Mouse (Mus musculus) heart, embryonic 10.5 days (tissue): ENCODE data around the gene Nudt17. TPM values are rescaled to one million over a fixed set of nuclear protein-coding genes. Genes with fewer than 3 reads are reported as not detected.
"Not testable (repeated sequence)": the region's sequence is repeated elsewhere in the genome, so short reads cannot be mapped to it uniquely, and the experiment has no call there.

Source experiments
- DNase-seq: peaks from one replicate; pipeline ENCODE4 v3.0.0-alpha.2; 2017; ENCODE audit warnings: low spot score
- H3K27ac ChIP-seq: fragments of 300-500 bp; sonication (generic); 2 replicates; pipeline ENCODE4 v1.5.1; 2016; ENCODE audit warnings: mild to moderate bottlenecking
- H3K27me3 ChIP-seq: fragments of 300-500 bp; sonication (generic); 2 replicates; pipeline ENCODE4 v1.6.1; 2016; ENCODE audit warnings: mild to moderate bottlenecking; ENCODE audit not compliant: poor library complexity, insufficient read depth, severe bottlenecking
- H3K36me3 ChIP-seq: fragments of 300-500 bp; sonication (generic); 2 replicates; pipeline ENCODE4 v1.6.1; 2016; ENCODE audit warnings: mild to moderate bottlenecking, moderate library complexity
- H3K4me1 ChIP-seq: fragments of 300-500 bp; sonication (generic); 2 replicates; pipeline ENCODE4 v1.6.1; 2016; ENCODE audit warnings: mild to moderate bottlenecking
- H3K4me3 ChIP-seq: fragments of 300-500 bp; sonication (generic); 2 replicates; pipeline ENCODE4 v1.5.1; 2016; ENCODE audit warnings: mild to moderate bottlenecking, moderate library complexity
- H3K9me3 ChIP-seq: fragments of 300-500 bp; sonication (generic); 2 replicates; pipeline ENCODE4 v1.6.1; 2016; ENCODE audit warnings: mild to moderate bottlenecking, moderate library complexity
- WGBS: fragments of 180-500 bp; shearing (Covaris S2); methylation state at CpG from one replicate; pipeline ENCODE4 v1.1.7; 2016; 5-methylcytosine and 5-hydroxymethylcytosine counted together
- polyA plus RNA-seq: library from polyadenylated mRNA; unstranded; fragments of >200 nt; fragmentation: Nextera tagmentation; extraction: Ambion mirVana; gene quantifications from 2 replicates; pipeline ENCODE4 v1.2.1, GENCODE M21; 2016

The Nudt17 gene
- 7.1 and 8.5 TPM in 2 replicates for polyA plus RNA-seq

DNA sequence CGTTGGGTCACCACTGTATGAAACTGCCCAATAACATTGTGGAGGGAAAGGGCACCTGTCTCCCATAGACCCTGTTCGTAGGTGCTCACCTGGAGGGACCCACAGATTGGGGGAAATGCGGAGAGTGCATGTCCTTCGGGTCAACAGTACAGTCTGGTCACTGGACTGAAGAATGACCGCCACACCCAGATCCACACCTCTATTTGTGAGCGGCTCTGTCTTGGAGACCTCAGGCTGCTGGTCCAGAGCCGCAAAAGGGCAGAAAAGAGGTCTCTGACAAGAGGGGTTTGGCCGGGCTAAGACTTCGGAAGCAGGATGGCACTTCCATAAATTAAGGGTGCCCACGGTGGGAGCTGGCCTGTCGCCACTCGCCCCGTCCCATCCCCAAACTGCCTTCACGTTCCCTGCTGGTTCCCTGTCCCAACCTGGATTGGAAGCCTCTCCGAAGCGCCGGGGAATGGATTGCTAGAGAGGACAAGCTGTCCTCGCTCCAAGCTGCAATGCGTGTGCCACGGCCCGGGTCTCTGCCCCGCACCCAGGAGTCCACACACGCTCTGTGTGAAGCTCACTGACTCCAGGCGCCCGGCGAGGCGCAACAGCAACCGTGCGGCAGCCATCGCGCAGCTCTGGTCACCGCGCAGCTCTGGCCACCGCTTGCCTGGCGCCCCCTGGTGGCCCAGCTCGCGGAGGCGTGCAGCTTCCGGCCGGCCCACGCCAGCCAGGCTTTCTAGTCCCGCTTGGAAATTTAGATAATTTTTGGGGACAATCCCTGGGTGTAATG is at the start of gene Nudt17:
Gene Nudt17, minus strand, starts transcription at position 660 of the 781 bp plus-strand sequence.
- peak; percentile 87 for DNase-seq
- WGBS, result 6% methylated on average over 42 of the region's 42 CpGs
- Histone ChIP-seq H3K27me3 (peaks cover 18% of the 10 kb centered on the region; the same call in 1 of the 2 replicates), H3K36me3 (peaks cover 60% of the 10 kb centered on the region), H3K4me1 (peaks cover 9% of the 10 kb centered on the region), H3K9me3 (no peaks in the 10 kb centered on the region), H3K4me3 (peak within 1 kb of the TSS; percentile 63), H3K27ac (peak within 1 kb of the TSS; percentile 79)

DNA sequence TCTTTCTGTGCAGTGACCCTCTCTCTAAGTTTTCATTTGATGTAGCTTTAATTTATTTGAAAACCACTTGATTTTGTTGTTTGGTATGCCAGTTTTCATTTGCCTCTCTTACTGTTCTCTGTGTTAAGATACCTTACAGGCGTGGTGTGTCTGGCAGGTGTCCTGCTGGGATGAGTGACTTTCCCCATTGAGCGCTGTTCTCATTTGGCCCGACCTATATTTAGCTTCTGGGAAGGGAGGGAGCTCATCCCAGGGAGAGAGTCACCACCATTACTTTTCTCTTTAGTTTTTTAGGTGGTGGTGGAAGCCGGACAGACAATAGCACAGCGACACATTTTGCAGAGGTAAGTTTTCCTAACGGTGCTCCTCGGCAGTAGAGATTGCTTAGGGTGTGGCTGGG is 49.3 kb upstream of the Nudt17 start:
- no peaks in the 10 kb centered on the region for H3K9me3 ChIP-seq
- H3K4me1 ChIP-seq, result peaks cover 10% of the 10 kb centered on the region; the same call in 1 of the 2 replicates
- no peak overlapping the region; the same call in 1 of the 2 replicates for H3K27ac ChIP-seq
- DNase-seq, result no peak
- 52% methylated on average over 7 of the region's 7 CpGs for WGBS
- no peaks in the 10 kb centered on the region for H3K27me3 ChIP-seq
- no peak overlapping the region for H3K4me3 ChIP-seq
- peaks cover 4% of the 10 kb centered on the region; the same call in 1 of the 2 replicates for H3K36me3 ChIP-seq

DNA sequence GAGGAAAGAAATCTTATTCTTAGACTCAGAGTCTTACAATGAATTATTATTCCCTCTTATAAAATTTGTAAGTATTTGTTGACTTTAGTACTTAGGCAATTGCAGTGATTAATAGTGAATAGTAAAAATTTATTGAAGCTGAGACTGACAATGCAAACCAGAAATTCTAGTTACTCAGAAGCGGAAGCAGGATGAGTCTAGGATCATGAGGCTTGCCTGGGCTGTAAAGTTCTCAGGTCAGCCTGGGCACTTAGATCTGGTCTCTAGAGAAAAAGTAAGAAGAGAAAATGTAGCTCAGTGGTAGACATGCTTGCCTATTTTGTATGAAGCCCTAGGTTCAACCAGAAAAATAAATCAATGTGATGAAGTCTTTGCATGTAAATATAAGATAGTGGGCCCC is 47.6 kb upstream of the Nudt17 start:
- Histone ChIP-seq H3K9me3 (no peaks in the 10 kb centered on the region), H3K4me3 (no peak overlapping the region), H3K27ac (no peak overlapping the region), H3K27me3 (no peaks in the 10 kb centered on the region), H3K36me3 (peaks cover 4% of the 10 kb centered on the region; the same call in 1 of the 2 replicates), H3K4me1 (peaks cover 6% of the 10 kb centered on the region; the same call in 1 of the 2 replicates)
- 98% methylated on average over 1 of the region's 1 CpGs for WGBS
- DNase-seq, result no peak

- Histone ChIP-seq H3K4me1 (peaks cover 9% of the 10 kb centered on the region; the same call in 1 of the 2 replicates), H3K36me3 (no peaks in the 10 kb centered on the region), H3K27ac (no peak overlapping the region), H3K27me3 (no peaks in the 10 kb centered on the region), H3K4me3 (no peak overlapping the region), H3K9me3 (no peaks in the 10 kb centered on the region)
- 48% methylated on average over 1 of the region's 1 CpGs for WGBS
- no peak for DNase-seq
Observed at GRCm38 (mm10) chr3:96746829-96747228, 38.5 kb upstream of the Nudt17 start.

DNA sequence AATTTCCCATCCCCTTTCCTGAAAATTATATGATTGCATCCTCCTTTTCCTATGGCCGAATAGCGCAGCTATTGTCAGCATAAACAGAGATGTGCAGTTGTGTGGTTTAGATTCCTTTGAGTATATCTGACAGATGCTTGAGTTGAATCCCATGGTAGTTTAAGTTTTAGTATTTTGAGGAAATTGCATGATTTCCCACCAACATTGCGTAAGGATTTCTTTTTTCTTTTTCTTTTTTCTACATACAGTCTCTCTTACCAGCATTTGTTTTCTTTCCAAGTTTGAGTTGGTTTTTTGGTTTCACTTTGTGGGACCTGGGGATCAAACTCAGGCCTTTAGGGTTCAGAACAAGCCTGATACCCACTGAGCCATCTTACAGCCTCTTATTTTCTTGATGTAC is 36.0 kb upstream of the Nudt17 start:
- Histone ChIP-seq H3K9me3 (no peaks in the 10 kb centered on the region), H3K36me3 (no peaks in the 10 kb centered on the region), H3K27me3 (no peaks in the 10 kb centered on the region), H3K4me1 (peaks cover 9% of the 10 kb centered on the region; the same call in 1 of the 2 replicates), H3K4me3 (no peak overlapping the region), H3K27ac (no peak overlapping the region)
- DNase-seq, result no peak
- WGBS, result 99% methylated on average over 3 of the region's 3 CpGs

DNA sequence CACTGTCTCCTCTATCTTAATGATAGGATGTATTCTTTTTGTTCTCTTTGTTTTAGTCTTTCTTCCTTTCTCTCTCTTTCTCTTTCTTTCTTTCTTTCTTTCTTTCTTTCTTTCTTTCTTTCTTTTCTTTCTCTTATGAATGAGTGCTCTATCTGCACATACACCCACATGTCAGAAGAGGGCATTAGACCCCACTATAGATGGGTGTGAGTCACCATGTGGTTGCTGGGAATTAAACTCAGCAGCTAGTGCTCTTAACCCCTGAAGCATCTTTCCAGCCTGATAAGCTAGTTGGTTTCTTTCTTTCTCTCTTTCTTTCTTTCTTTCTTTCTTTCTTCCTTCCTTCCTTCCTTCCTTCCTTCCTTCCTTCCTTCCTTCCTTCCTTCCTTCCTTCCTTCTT is 31.9 kb upstream of the Nudt17 start:
- H3K36me3 ChIP-seq, H3K4me3 ChIP-seq, H3K9me3 ChIP-seq, H3K27ac ChIP-seq, H3K27me3 ChIP-seq, DNase-seq: not testable (repeated sequence)
- H3K4me1 ChIP-seq, result peaks cover 15% of the 10 kb centered on the region; the same call in 1 of the 2 replicates

GRCm38 (mm10) chr3:96737995-96738394 is 29.6 kb upstream of the Nudt17 start:
- H3K27me3 ChIP-seq, result no peaks in the 10 kb centered on the region
- 89% methylated on average over 1 of the region's 1 CpGs for WGBS

DNA sequence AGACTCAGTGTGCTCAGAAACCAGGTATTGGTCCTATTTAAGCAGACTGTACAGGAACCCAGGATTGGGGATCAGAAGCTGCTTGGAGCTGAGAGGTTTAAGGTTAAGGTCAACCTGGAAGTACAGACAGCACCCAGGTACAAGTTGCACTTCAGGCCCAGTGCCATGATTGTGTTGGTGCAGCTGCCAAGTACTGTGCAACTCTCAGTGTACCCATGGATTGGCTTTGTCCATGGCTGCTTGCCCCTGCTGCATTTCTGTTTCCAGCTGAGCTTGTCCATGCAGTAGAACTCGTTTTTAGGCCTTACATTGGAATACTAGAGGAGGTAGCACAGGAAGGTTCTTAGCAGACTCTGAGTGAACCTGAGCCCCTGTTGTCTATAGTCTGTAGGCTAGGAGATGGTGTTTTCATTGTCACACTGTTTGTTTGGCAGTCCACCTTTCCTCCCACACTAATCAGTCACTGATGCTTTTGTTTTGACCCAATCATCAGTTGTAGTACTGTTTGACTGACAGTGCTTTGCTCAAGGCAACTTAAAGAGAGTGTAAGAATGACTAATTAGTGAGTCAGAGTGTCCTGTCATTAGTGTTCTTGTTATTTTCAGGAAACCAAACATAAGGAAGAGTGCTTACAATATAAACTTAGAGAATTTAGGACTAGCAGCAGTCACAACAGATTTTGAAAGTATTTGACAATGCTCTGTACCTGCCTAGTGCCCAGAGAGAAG is 28.8 kb upstream of the Nudt17 start:
- H3K9me3 ChIP-seq, result no peaks in the 10 kb centered on the region
- no peaks in the 10 kb centered on the region for H3K36me3 ChIP-seq
- H3K27me3 ChIP-seq, result no peaks in the 10 kb centered on the region
- H3K27ac ChIP-seq, result no peak overlapping the region
- no peak overlapping the region for H3K4me3 ChIP-seq
- 42% methylated on average over 1 of the region's 1 CpGs for WGBS
- DNase-seq, result no peak
- H3K4me1 ChIP-seq, result peaks cover 16% of the 10 kb centered on the region; the same call in 1 of the 2 replicates

More at GRCm38 (mm10) chr3:96737995-96738394, 29.6 kb upstream of the Nudt17 start:
- no peaks in the 10 kb centered on the region for H3K9me3 ChIP-seq
- H3K4me3 ChIP-seq, result no peak overlapping the region
- no peak overlapping the region for H3K27ac ChIP-seq
- no peaks in the 10 kb centered on the region for H3K36me3 ChIP-seq
- H3K4me1 ChIP-seq, result peaks cover 18% of the 10 kb centered on the region; the same call in 1 of the 2 replicates
- no peak for DNase-seq

- Histone ChIP-seq H3K27me3 (no peaks in the 10 kb centered on the region), H3K4me3 (no peak overlapping the region), H3K9me3 (no peaks in the 10 kb centered on the region), H3K4me1 (peaks cover 28% of the 10 kb centered on the region), H3K27ac (no peak overlapping the region), H3K36me3 (no peaks in the 10 kb centered on the region)
- no peak for DNase-seq
- 81% methylated on average over 2 of the region's 2 CpGs for WGBS
Observed at GRCm38 (mm10) chr3:96735200-96735599, 26.8 kb upstream of the Nudt17 start.

DNA sequence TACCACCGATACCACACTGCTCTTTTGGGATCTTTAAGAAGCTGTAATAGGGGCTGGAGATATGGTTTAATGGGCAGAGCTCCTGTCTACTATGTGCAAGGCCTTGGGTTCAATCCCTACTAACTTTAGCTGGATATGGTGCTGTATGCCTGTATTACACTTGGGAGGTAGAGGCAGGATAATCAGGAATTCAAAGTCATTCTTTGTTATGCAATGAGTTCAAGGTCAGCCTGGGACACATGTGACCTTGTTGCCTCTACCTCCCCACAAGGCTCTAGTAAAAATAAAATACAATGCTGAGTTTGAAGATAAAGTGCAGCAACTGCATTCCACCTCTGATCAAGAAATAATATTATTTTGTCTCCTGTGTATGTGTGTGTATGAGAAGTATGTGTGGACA is 25.6 kb upstream of the Nudt17 start:
- H3K27me3 ChIP-seq, result no peaks in the 10 kb centered on the region
- no peak overlapping the region for H3K4me3 ChIP-seq
- DNase-seq, result no peak
- no peaks in the 10 kb centered on the region for H3K36me3 ChIP-seq
- no peaks in the 10 kb centered on the region for H3K9me3 ChIP-seq
- peaks cover 37% of the 10 kb centered on the region for H3K4me1 ChIP-seq
- WGBS, result 92% methylated on average over 1 of the region's 1 CpGs
- H3K27ac ChIP-seq, result no peak overlapping the region

GRCm38 (mm10) chr3:96730785-96731184 is 22.4 kb upstream of the Nudt17 start:
- H3K27ac ChIP-seq, result no peak overlapping the region
- H3K9me3 ChIP-seq, result no peaks in the 10 kb centered on the region
- H3K27me3 ChIP-seq, result no peaks in the 10 kb centered on the region
- no peak for DNase-seq
- H3K36me3 ChIP-seq, result no peaks in the 10 kb centered on the region
- H3K4me3 ChIP-seq, result no peak overlapping the region
- H3K4me1 ChIP-seq, result peaks cover 32% of the 10 kb centered on the region
- WGBS, result 55% methylated on average over 5 of the region's 5 CpGs

- peaks cover 30% of the 10 kb centered on the region for H3K4me1 ChIP-seq
- H3K27ac ChIP-seq, result no peak overlapping the region
- H3K9me3 ChIP-seq, result no peaks in the 10 kb centered on the region
- no peaks in the 10 kb centered on the region for H3K27me3 ChIP-seq
- WGBS, result 37% methylated on average over 3 of the region's 3 CpGs
- peaks cover 5% of the 10 kb centered on the region; the same call in 1 of the 2 replicates for H3K36me3 ChIP-seq
- no peak overlapping the region; the same call in 1 of the 2 replicates for H3K4me3 ChIP-seq
- DNase-seq, result no peak
Observed at GRCm38 (mm10) chr3:96729403-96729784, 21.0 kb upstream of the Nudt17 start.
